Mouse (Mus musculus) lung, embryonic 16.5 days (tissue): Measurements from ENCODE around the gene Mllt3. TPM values are rescaled to one million over a fixed set of nuclear protein-coding genes. Genes with fewer than 3 reads are reported as not detected.

Experiments used
- ATAC-seq: fragments of 200-750 bp; cut with Nextera tagmentation; 2 replicates; pipeline ENCODE4 v1.8.0; 2017; ENCODE audit warnings: low read depth, mild to moderate bottlenecking, moderate library complexity
- H3K27ac ChIP-seq: fragments of 300-500 bp; sonication (generic); 2 replicates; pipeline ENCODE4 v1.5.1; 2014; ENCODE audit warnings: mild to moderate bottlenecking, control low read depth, low read length
- H3K27me3 ChIP-seq: fragments of 300-500 bp; sonication (generic); 2 replicates; pipeline ENCODE4 v1.6.1; 2014; ENCODE audit warnings: low read depth, low read length, mixed read lengths; ENCODE audit not compliant: control insufficient read depth, insufficient read depth
- H3K36me3 ChIP-seq: fragments of 300-500 bp; sonication (generic); 2 replicates; pipeline ENCODE4 v1.6.1; 2014; ENCODE audit warnings: low read length; ENCODE audit not compliant: control insufficient read depth, insufficient read depth
- H3K4me1 ChIP-seq: fragments of 300-500 bp; sonication (generic); replicated peaks from 2 replicates; pipeline ENCODE4 v1.6.1; 2014; ENCODE audit warnings: low read length, mixed read lengths; ENCODE audit not compliant: control insufficient read depth, insufficient read depth
- H3K4me2 ChIP-seq: fragments of 300-500 bp; sonication (generic); 2 replicates; pipeline ENCODE4 v1.6.1; 2014; ENCODE audit warnings: low read depth, low read length, control low read depth
- H3K4me3 ChIP-seq: fragments of 300-500 bp; sonication (generic); 2 replicates; pipeline ENCODE4 v1.5.1; 2014; ENCODE audit warnings: mild to moderate bottlenecking, low read length, control low read depth
- H3K9ac ChIP-seq: fragments of 300-500 bp; sonication (generic); 2 replicates; pipeline ENCODE4 v1.6.1; 2014; ENCODE audit warnings: low read length, control low read depth
- H3K9me3 ChIP-seq: fragments of 300-500 bp; sonication (generic); 2 replicates; pipeline ENCODE4 v1.6.1; 2016; ENCODE audit warnings: low read length; ENCODE audit not compliant: control insufficient read depth
- WGBS: fragments of 180-500 bp; shearing (Covaris S2); extraction: QIAGEN DNeasy Blood & Tissue Kit; methylation state at CpG from one replicate; pipeline ENCODE4 v1.1.7; 2014; 5-methylcytosine and 5-hydroxymethylcytosine counted together
- polyA plus RNA-seq: library from polyadenylated mRNA; unstranded; fragments of >200 nt; fragmentation: Nextera tagmentation; extraction: Ambion mirVana; gene quantifications from 2 replicates; pipeline ENCODE4 v1.2.1, GENCODE M21; 2015

The Mllt3 gene
- polyA plus RNA-seq, 1 experiment from 2014 or later = 45.1 TPM

DNA sequence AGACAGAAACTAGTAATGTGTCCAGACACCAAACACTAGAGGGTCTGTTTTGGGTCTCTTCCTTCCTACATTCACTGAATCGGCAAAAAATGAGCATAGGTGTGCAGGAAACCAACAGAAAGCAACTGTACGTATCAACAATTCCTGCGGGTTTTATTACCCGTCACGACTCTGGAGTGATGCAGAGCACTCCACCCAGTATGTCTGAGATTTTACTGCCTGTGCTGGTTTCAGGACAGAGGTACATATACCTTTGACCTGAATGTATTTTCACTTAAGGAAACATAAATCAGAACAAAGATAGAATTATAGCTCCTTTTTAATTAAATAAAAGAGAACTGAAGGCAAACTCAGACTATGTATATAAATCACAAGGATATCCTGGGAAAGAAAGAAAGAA lies 172.4 kb downstream of the Mllt3 start:
- Histone ChIP-seq H3K27me3 (no peaks in the 10 kb centered on the region), H3K4me3 (no peak overlapping the region), H3K4me1 (no peaks in the 10 kb centered on the region), H3K27ac (no peak overlapping the region), H3K9me3 (no peaks in the 10 kb centered on the region), H3K36me3 (no peaks in the 10 kb centered on the region), H3K4me2 (no peak overlapping the region), H3K9ac (no peak overlapping the region)
- ATAC-seq = no peak
- WGBS = 91% methylated on average over 5 of the region's 5 CpGs

GRCm38 (mm10) chr4:87859148-87859547 lies 174.0 kb downstream of the Mllt3 start:
- Histone ChIP-seq H3K4me1 (no peaks in the 10 kb centered on the region), H3K9me3 (no peaks in the 10 kb centered on the region), H3K36me3 (no peaks in the 10 kb centered on the region), H3K27ac (no peak overlapping the region), H3K4me2 (no peak overlapping the region), H3K9ac (no peak overlapping the region), H3K4me3 (no peak overlapping the region), H3K27me3 (no peaks in the 10 kb centered on the region)
- ATAC-seq = no peak
- 62% methylated on average over 4 of the region's 4 CpGs for WGBS

DNA sequence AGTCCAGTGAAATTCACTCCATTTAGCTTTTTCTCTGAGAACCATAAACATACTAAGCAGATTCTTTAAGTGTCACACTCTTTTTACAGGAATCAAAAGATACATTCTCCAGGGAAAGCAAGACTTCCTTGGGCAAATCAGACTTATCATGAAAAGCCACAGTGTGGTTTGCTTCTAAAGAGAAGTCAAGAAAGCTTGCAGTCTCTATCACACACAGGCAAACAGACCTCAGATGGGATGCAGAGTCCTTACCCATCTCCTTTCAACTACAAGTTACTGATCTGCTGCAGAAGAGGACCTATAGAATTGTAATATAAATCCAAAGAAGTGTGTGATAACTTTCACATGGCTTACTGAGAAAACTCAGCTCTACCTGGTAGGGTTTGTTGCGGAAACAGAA lies 175.2 kb downstream of the Mllt3 start:
- no peaks in the 10 kb centered on the region for H3K4me1 ChIP-seq
- no peaks in the 10 kb centered on the region for H3K36me3 ChIP-seq
- no peak overlapping the region for H3K4me3 ChIP-seq
- ATAC-seq = no peak
- no peak overlapping the region for H3K9ac ChIP-seq
- H3K27me3 ChIP-seq = no peaks in the 10 kb centered on the region
- no peak overlapping the region for H3K4me2 ChIP-seq
- no peaks in the 10 kb centered on the region for H3K9me3 ChIP-seq
- H3K27ac ChIP-seq = no peak overlapping the region
- WGBS = 93% methylated on average over 1 of the region's 1 CpGs

DNA sequence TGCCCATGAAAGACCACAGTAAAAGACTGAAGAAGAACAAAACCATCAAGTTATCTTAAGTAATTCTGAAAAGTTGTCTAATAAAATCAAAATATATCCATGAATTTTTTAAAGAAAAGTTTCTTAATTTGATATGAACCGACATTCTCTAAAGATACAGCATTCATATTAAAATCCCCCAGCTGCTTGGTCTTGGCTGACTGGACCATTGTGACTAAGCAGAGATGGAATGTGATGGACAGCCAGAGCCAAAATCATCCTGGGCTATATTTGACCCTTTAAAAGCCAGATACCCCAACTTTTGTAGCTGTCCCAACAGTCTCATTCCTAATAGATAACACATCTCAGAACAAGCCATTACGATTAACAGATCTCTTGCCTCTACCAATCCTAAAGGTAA lies 180.7 kb downstream of the Mllt3 start:
- no peak for ATAC-seq
- H3K4me2 ChIP-seq = no peak overlapping the region
- H3K27ac ChIP-seq = no peak overlapping the region
- H3K36me3 ChIP-seq = no peaks in the 10 kb centered on the region
- H3K9ac ChIP-seq = no peak overlapping the region
- H3K4me3 ChIP-seq = no peak overlapping the region
- H3K9me3 ChIP-seq = no peaks in the 10 kb centered on the region
- no peaks in the 10 kb centered on the region for H3K27me3 ChIP-seq
- H3K4me1 ChIP-seq = no peaks in the 10 kb centered on the region
- WGBS = 72% methylated on average over 2 of the region's 2 CpGs

DNA sequence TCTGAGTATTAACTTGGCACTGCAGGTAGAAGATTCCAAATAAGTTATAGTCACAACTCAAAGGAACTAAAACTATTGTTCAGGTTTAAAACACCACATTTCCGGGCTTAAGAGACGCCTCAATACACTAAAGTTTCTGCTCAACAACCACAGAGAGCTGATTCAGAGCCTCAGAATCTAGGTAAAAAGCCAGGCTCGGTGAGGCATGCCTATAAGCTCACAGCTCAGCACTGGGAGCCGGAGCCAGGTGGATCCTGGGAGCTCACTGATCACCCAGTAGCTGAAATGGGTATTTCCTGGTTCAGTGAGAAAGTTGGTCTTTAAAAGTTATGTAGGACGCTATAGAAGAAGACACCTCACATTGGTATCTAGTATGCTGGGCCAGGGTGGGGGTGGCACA lies 183.1 kb downstream of the Mllt3 start:
- Histone ChIP-seq H3K27me3 (no peaks in the 10 kb centered on the region), H3K36me3 (no peaks in the 10 kb centered on the region), H3K9ac (no peak overlapping the region), H3K4me2 (no peak overlapping the region), H3K27ac (no peak overlapping the region), H3K4me3 (no peak overlapping the region), H3K9me3 (no peaks in the 10 kb centered on the region), H3K4me1 (no peaks in the 10 kb centered on the region)
- WGBS = 91% methylated on average over 5 of the region's 5 CpGs
- ATAC-seq = no peak

- H3K27me3 ChIP-seq = no peaks in the 10 kb centered on the region
- no peak for ATAC-seq
- no peak overlapping the region for H3K4me3 ChIP-seq
- H3K4me1 ChIP-seq = no peaks in the 10 kb centered on the region
- H3K9me3 ChIP-seq = no peaks in the 10 kb centered on the region
- no peak overlapping the region for H3K27ac ChIP-seq
- 56% methylated on average over 6 of the region's 6 CpGs for WGBS
- no peaks in the 10 kb centered on the region for H3K36me3 ChIP-seq
- no peak overlapping the region for H3K9ac ChIP-seq
- H3K4me2 ChIP-seq = no peak overlapping the region
Measured at GRCm38 (mm10) chr4:87844668-87845210, 188.4 kb downstream of the Mllt3 start.

- Histone ChIP-seq H3K27me3 (no peaks in the 10 kb centered on the region), H3K36me3 (no peaks in the 10 kb centered on the region), H3K27ac (no peak overlapping the region), H3K9ac (no peak overlapping the region), H3K9me3 (no peaks in the 10 kb centered on the region), H3K4me1 (0 out of 2 replicates have a peak, but pooled peaks cover 2% of the 10 kb centered on the region), H3K4me3 (no peak overlapping the region), H3K4me2 (no peak overlapping the region)
- 68% methylated on average over 10 of the region's 10 CpGs for WGBS
- no peak for ATAC-seq
Measured at GRCm38 (mm10) chr4:87840210-87840910, 192.8 kb downstream of the Mllt3 start.

DNA sequence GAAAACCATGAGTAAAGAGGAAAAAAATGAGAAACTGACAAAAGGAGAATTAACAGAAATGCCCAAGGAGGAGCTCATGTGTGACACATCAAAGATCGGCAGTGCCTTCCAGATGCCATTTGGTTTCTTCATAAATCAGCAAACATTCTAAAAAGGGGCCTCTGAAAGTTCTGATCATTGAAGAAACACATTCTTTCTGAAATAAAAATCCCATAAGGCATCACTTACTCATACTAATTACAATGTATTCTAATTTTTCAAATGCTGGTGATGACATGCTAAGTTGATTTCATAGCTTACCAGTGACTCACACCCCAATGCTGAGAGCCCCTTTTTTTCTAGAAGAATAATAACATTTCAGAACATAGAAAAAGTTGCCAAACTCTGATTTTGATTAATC lies 194.4 kb downstream of the Mllt3 start:
- 89% methylated on average over 1 of the region's 1 CpGs for WGBS
- H3K4me2 ChIP-seq = no peak overlapping the region
- no peaks in the 10 kb centered on the region for H3K9me3 ChIP-seq
- no peak overlapping the region for H3K27ac ChIP-seq
- no peaks in the 10 kb centered on the region for H3K27me3 ChIP-seq
- 0 out of 2 replicates have a peak, but pooled peaks cover 2% of the 10 kb centered on the region for H3K4me1 ChIP-seq
- no peak for ATAC-seq
- H3K36me3 ChIP-seq = no peaks in the 10 kb centered on the region
- H3K9ac ChIP-seq = no peak overlapping the region
- no peak overlapping the region for H3K4me3 ChIP-seq

DNA sequence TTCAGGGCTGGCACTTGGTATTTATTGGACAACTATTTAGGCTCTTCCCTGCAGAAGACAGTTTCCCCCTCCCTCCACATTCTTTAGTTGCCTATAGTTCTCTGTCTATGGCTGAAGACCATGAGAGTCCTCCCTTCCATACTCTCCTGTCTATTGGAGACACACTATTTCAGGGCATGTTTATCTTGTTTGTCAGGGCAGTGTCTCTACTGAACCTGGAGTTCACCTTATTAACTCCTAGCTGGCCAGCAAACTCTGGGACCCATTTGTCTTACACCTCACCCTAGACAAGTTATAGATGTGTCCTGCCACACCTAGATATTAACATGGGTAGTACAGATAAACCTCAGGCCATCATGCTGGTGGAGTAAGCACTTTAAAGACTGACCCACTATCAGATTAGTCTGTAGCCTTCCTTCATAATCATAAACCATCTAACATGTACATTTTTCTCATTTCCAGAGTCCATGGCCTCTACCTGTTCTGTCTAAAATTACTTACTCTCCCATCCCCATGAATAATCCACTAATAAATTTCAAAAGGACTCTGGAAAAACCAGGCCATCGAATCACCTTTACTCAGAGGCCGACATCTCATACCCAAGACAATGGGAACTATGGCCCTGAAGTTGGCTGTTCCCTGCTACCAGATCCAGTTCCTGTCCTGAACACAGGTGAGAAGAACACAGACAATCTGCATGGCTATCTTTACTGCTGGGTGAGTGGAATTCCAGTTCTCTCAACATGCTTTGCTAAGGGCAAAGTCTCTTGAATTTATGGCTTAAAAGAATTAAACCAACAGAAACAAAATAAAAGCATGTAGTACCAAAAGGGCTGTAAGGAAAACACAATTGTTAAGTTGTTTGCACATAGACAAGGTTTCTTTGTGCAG lies 195.4 kb downstream of the Mllt3 start:
- Histone ChIP-seq H3K9ac (no peak overlapping the region), H3K27ac (no peak overlapping the region), H3K36me3 (no peaks in the 10 kb centered on the region), H3K4me2 (no peak overlapping the region), H3K9me3 (no peaks in the 10 kb centered on the region), H3K4me3 (no peak overlapping the region), H3K4me1 (0 out of 2 replicates have a peak, but pooled peaks cover 2% of the 10 kb centered on the region), H3K27me3 (no peaks in the 10 kb centered on the region)
- ATAC-seq = no peak
- WGBS = 91% methylated on average over 2 of the region's 2 CpGs
